Mouse (Mus musculus) bone marrow macrophage, adult 2 months (primary cell): Measurements from ENCODE around the gene Gsto1.

ENCODE experiments used
- CTCF ChIP-seq: IDR thresholded peaks from 2 replicates; pipeline ENCODE4 v1.5.1; 2012; ENCODE audit warnings: low read depth, mild to moderate bottlenecking, low read length, moderate library complexity
- POLR2A ChIP-seq: IDR thresholded peaks from 2 replicates; pipeline ENCODE4 v1.6.1; 2012; ENCODE audit warnings: mild to moderate bottlenecking, low read depth, low read length, borderline replicate concordance

GRCm38 (mm10) chr19:47836701-47837526 lies 17.9 kb upstream of the Gsto1 start:
- no peak for TF ChIP-seq CTCF
- TF ChIP-seq POLR2A: no peak
